Mouse (Mus musculus) forebrain, embryonic 13.5 days (tissue): Measurements from ENCODE around the gene Chp2. TPM values are rescaled to one million over a fixed set of nuclear protein-coding genes. Genes with fewer than 3 reads are reported as not detected.

Source experiments
- ATAC-seq: fragments of 200-750 bp; cut with Nextera tagmentation; 2 replicates; pipeline ENCODE4 v1.8.0; 2017
- H3K27ac ChIP-seq: fragments of 300-500 bp; sonication (generic); 2 replicates; pipeline ENCODE4 v1.5.1; 2015; ENCODE audit warnings: inconsistent platforms, mild to moderate bottlenecking, moderate library complexity
- H3K27me3 ChIP-seq: fragments of 300-500 bp; sonication (generic); 2 replicates; pipeline ENCODE4 v1.6.1; 2015; ENCODE audit warnings: mild to moderate bottlenecking, inconsistent platforms
- H3K36me3 ChIP-seq: fragments of 300-500 bp; sonication (generic); 2 replicates; pipeline ENCODE4 v1.6.1; 2015; ENCODE audit warnings: mild to moderate bottlenecking, inconsistent platforms; ENCODE audit not compliant: poor library complexity, severe bottlenecking
- H3K4me1 ChIP-seq: fragments of 300-500 bp; sonication (generic); 2 replicates; pipeline ENCODE4 v1.6.1; 2015; ENCODE audit warnings: inconsistent platforms
- H3K4me2 ChIP-seq: fragments of 300-500 bp; sonication (generic); 2 replicates; pipeline ENCODE4 v1.6.1; 2015; ENCODE audit warnings: inconsistent platforms, mild to moderate bottlenecking, moderate library complexity
- H3K4me3 ChIP-seq: fragments of 300-500 bp; sonication (generic); 2 replicates; pipeline ENCODE4 v1.5.1; 2015; ENCODE audit warnings: mild to moderate bottlenecking, inconsistent platforms
- H3K9ac ChIP-seq: fragments of 300-500 bp; sonication (generic); 2 replicates; pipeline ENCODE4 v1.6.1; 2015; ENCODE audit warnings: mild to moderate bottlenecking, inconsistent platforms
- H3K9me3 ChIP-seq: fragments of 300-500 bp; sonication (generic); replicated peaks from 2 replicates; pipeline ENCODE4 v1.6.1; 2016; ENCODE audit warnings: inconsistent platforms
- WGBS: fragments of 180-500 bp; shearing (Covaris S2); methylation state at CpG from one replicate; pipeline ENCODE4 v1.1.7; 2015; 5-methylcytosine and 5-hydroxymethylcytosine counted together
- polyA plus RNA-seq: library from polyadenylated mRNA; unstranded; fragments of >200 nt; fragmentation: Nextera tagmentation; extraction: Ambion mirVana; gene quantifications from 2 replicates; pipeline ENCODE4 v1.2.1, GENCODE M21; 2015

Gene Chp2
- polyA plus RNA-seq, 1 experiment from 2014 or later = 0.22 TPM

- WGBS = 27% methylated on average over 8 of the region's 8 CpGs
These were observed 25.3 kb downstream of the Chp2 start for GRCm38 (mm10) chr7:122244584-122244983.

GRCm38 (mm10) chr7:122245976-122246375 lies 26.7 kb downstream of the Chp2 start:
- H3K27ac ChIP-seq = no peak overlapping the region
- no peaks in the 10 kb centered on the region for H3K36me3 ChIP-seq
- H3K4me3 ChIP-seq = no peak overlapping the region
- H3K9me3 ChIP-seq = no peaks in the 10 kb centered on the region
- no peak for ATAC-seq
- H3K27me3 ChIP-seq = no peaks in the 10 kb centered on the region
- no peak overlapping the region for H3K4me2 ChIP-seq
- peaks cover 14% of the 10 kb centered on the region for H3K4me1 ChIP-seq
- 75% methylated on average over 2 of the region's 5 CpGs for WGBS
- no peak overlapping the region for H3K9ac ChIP-seq

More at GRCm38 (mm10) chr7:122244584-122244983, 25.3 kb downstream of the Chp2 start:
- Histone ChIP-seq H3K27me3 (no peaks in the 10 kb centered on the region), H3K4me1 (peaks cover 14% of the 10 kb centered on the region), H3K9me3 (no peaks in the 10 kb centered on the region), H3K4me3 (no peak overlapping the region), H3K4me2 (0 out of 2 replicates have a peak overlapping the region, but pooled peaks have one; percentile 23), H3K27ac (no peak overlapping the region), H3K9ac (no peak overlapping the region), H3K36me3 (no peaks in the 10 kb centered on the region)
- ATAC-seq = peak; percentile 57; the same call in 1 of the 2 replicates

GRCm38 (mm10) chr7:122247254-122247864 lies 28.1 kb downstream of the Chp2 start:
- Histone ChIP-seq H3K4me2 (no peak overlapping the region), H3K9me3 (no peaks in the 10 kb centered on the region), H3K36me3 (no peaks in the 10 kb centered on the region), H3K9ac (no peak overlapping the region), H3K4me1 (peaks cover 14% of the 10 kb centered on the region), H3K27me3 (no peaks in the 10 kb centered on the region), H3K4me3 (no peak overlapping the region), H3K27ac (no peak overlapping the region)
- WGBS = 82% methylated on average over 10 of the region's 10 CpGs
- no peak for ATAC-seq

GRCm38 (mm10) chr7:122249321-122249821 lies 30.1 kb downstream of the Chp2 start:
- Histone ChIP-seq H3K4me1 (peaks cover 4% of the 10 kb centered on the region), H3K36me3 (no peaks in the 10 kb centered on the region), H3K4me2 (no peak overlapping the region), H3K9me3 (no peaks in the 10 kb centered on the region), H3K27me3 (no peaks in the 10 kb centered on the region), H3K27ac (no peak overlapping the region), H3K9ac (no peak overlapping the region), H3K4me3 (no peak overlapping the region)
- no peak for ATAC-seq
- WGBS = 87% methylated on average over 9 of the region's 9 CpGs

- ATAC-seq = peak; percentile 72
- H3K27ac ChIP-seq = no peak overlapping the region
- no peak overlapping the region for H3K9ac ChIP-seq
- 28% methylated on average over 21 of the region's 21 CpGs for WGBS
- no peaks in the 10 kb centered on the region for H3K9me3 ChIP-seq
- H3K36me3 ChIP-seq = no peaks in the 10 kb centered on the region
- no peaks in the 10 kb centered on the region for H3K4me1 ChIP-seq
- H3K27me3 ChIP-seq = no peaks in the 10 kb centered on the region
- H3K4me2 ChIP-seq = peak overlapping the region; percentile 43
- H3K4me3 ChIP-seq = no peak overlapping the region
These were observed 32.1 kb downstream of the Chp2 start for GRCm38 (mm10) chr7:122251197-122252011.

- Histone ChIP-seq H3K4me2 (no peak overlapping the region), H3K27ac (no peak overlapping the region), H3K9me3 (no peaks in the 10 kb centered on the region), H3K27me3 (no peaks in the 10 kb centered on the region), H3K4me1 (no peaks in the 10 kb centered on the region), H3K9ac (no peak overlapping the region), H3K36me3 (no peaks in the 10 kb centered on the region), H3K4me3 (no peak overlapping the region)
- WGBS = 84% methylated on average over 7 of the region's 7 CpGs
- no peak for ATAC-seq
These were observed 37.4 kb downstream of the Chp2 start for GRCm38 (mm10) chr7:122256722-122257121.

GRCm38 (mm10) chr7:122258521-122258920 lies 39.2 kb downstream of the Chp2 start:
- no peak overlapping the region for H3K4me2 ChIP-seq
- ATAC-seq = no peak
- H3K27ac ChIP-seq = no peak overlapping the region
- no peaks in the 10 kb centered on the region for H3K27me3 ChIP-seq
- H3K4me1 ChIP-seq = no peaks in the 10 kb centered on the region
- 83% methylated on average over 4 of the region's 4 CpGs for WGBS
- H3K9me3 ChIP-seq = no peaks in the 10 kb centered on the region
- H3K9ac ChIP-seq = no peak overlapping the region
- H3K36me3 ChIP-seq = no peaks in the 10 kb centered on the region
- H3K4me3 ChIP-seq = no peak overlapping the region

- H3K4me3 ChIP-seq = no peak overlapping the region
- no peaks in the 10 kb centered on the region for H3K27me3 ChIP-seq
- no peaks in the 10 kb centered on the region for H3K36me3 ChIP-seq
- H3K27ac ChIP-seq = no peak overlapping the region
- H3K4me1 ChIP-seq = no peaks in the 10 kb centered on the region
- no peak overlapping the region for H3K4me2 ChIP-seq
- no peak for ATAC-seq
- H3K9me3 ChIP-seq = no peaks in the 10 kb centered on the region
- 86% methylated on average over 5 of the region's 5 CpGs for WGBS
- no peak overlapping the region for H3K9ac ChIP-seq
These were observed 40.8 kb downstream of the Chp2 start for GRCm38 (mm10) chr7:122260055-122260602.

GRCm38 (mm10) chr7:122268983-122269486 lies 49.7 kb downstream of the Chp2 start:
- Histone ChIP-seq H3K9me3 (no peaks in the 10 kb centered on the region), H3K4me3 (no peak overlapping the region), H3K27ac (no peak overlapping the region), H3K27me3 (no peaks in the 10 kb centered on the region), H3K9ac (no peak overlapping the region), H3K4me1 (no peaks in the 10 kb centered on the region), H3K4me2 (no peak overlapping the region), H3K36me3 (no peaks in the 10 kb centered on the region)
- no peak for ATAC-seq
- WGBS = 89% methylated on average over 4 of the region's 4 CpGs

- H3K36me3 ChIP-seq = no peaks in the 10 kb centered on the region
- ATAC-seq = no peak
- H3K9ac ChIP-seq = no peak overlapping the region
- H3K27ac ChIP-seq = no peak overlapping the region
- H3K9me3 ChIP-seq = no peaks in the 10 kb centered on the region
- no peak overlapping the region for H3K4me2 ChIP-seq
- WGBS = 95% methylated on average over 2 of the region's 2 CpGs
- no peaks in the 10 kb centered on the region for H3K27me3 ChIP-seq
- H3K4me3 ChIP-seq = no peak overlapping the region
- no peaks in the 10 kb centered on the region for H3K4me1 ChIP-seq
These were observed 53.0 kb downstream of the Chp2 start for GRCm38 (mm10) chr7:122272334-122272733.
